Mouse (Mus musculus) kidney, adult 2 months (tissue): ENCODE measurements around the gene Rpl27a.

ENCODE experiments used
- CTCF ChIP-seq: fragments of 200-500 bp; conservative IDR thresholded peaks from 2 replicates; pipeline ENCODE4 v1.5.1; 2011; ENCODE audit warnings: low read depth, mild to moderate bottlenecking, control low read depth, low read length, moderate library complexity, mixed read lengths; ENCODE audit not compliant: insufficient read depth, insufficient read length
- POLR2A ChIP-seq: fragments of 200-500 bp; IDR thresholded peaks from one replicate; pipeline ENCODE4 v1.6.1; 2011; ENCODE audit warnings: low read depth, low read length, control low read depth

GRCm38 (mm10) chr7:109516500-109516899 lies 2.4 kb upstream of the Rpl27a start:
- TF ChIP-seq CTCF (no peak), POLR2A (no peak)
